Mouse (Mus musculus) lung, postnatal 0 days (tissue): ENCODE data around the gene Txndc8. TPM values are rescaled to one million over a fixed set of nuclear protein-coding genes. Genes with fewer than 3 reads are reported as not detected.
A peak's percentile ranks its signal among the peaks of the same experiment; 100 is the strongest.

Experiments used
- ATAC-seq: fragments of 200-750 bp; cut with Nextera tagmentation; 2 replicates; pipeline ENCODE4 v1.8.0; 2017; ENCODE audit warnings: moderate library complexity
- DNase-seq: peaks from one replicate; pipeline ENCODE4 v3.0.0-alpha.2; 2016; ENCODE audit warnings: low spot score
- H3K27ac ChIP-seq: fragments of 300-500 bp; sonication (generic); 2 replicates; pipeline ENCODE4 v1.5.1; 2014; ENCODE audit warnings: antibody characterized with exemption, mild to moderate bottlenecking, low read length, mixed read lengths
- H3K27me3 ChIP-seq: fragments of 300-500 bp; sonication (generic); replicated peaks from 2 replicates; pipeline ENCODE4 v1.6.1; 2014; ENCODE audit warnings: low read length, mixed read lengths; ENCODE audit not compliant: insufficient read depth
- H3K36me3 ChIP-seq: fragments of 300-500 bp; sonication (generic); 2 replicates; pipeline ENCODE4 v1.6.1; 2014; ENCODE audit warnings: low read length, mixed read lengths; ENCODE audit not compliant: insufficient read depth
- H3K4me1 ChIP-seq: fragments of 300-500 bp; sonication (generic); 2 replicates; pipeline ENCODE4 v1.6.1; 2014; ENCODE audit warnings: antibody characterized with exemption, low read depth, low read length, mixed read lengths; ENCODE audit not compliant: insufficient read depth
- H3K4me2 ChIP-seq: fragments of 300-500 bp; sonication (generic); replicated peaks from 2 replicates; pipeline ENCODE4 v1.6.1; 2014; ENCODE audit warnings: low read depth, mild to moderate bottlenecking, low read length, moderate library complexity, mixed read lengths
- H3K4me3 ChIP-seq: fragments of 300-500 bp; sonication (generic); 2 replicates; pipeline ENCODE4 v1.5.1; 2014; ENCODE audit warnings: low read depth, low read length
- H3K9ac ChIP-seq: fragments of 300-500 bp; sonication (generic); replicated peaks from 2 replicates; pipeline ENCODE4 v1.6.1; 2014; ENCODE audit warnings: low read depth, mild to moderate bottlenecking
- H3K9me3 ChIP-seq: fragments of 300-500 bp; sonication (generic); 2 replicates; pipeline ENCODE4 v1.6.1; 2016; ENCODE audit warnings: low read length, mixed read lengths
- CTCF ChIP-seq: IDR thresholded peaks from 2 replicates; pipeline ENCODE4 v1.5.1; 2016; ENCODE audit warnings: antibody characterized with exemption, mild to moderate bottlenecking
- EP300 ChIP-seq: IDR thresholded peaks from 2 replicates; pipeline ENCODE4 v1.6.1; 2016; ENCODE audit warnings: antibody characterized with exemption, mild to moderate bottlenecking, control low read depth
- WGBS: fragments of 180-500 bp; shearing (Covaris S2); extraction: QIAGEN DNeasy Blood & Tissue Kit; methylation state at CpG from one replicate; pipeline ENCODE4 v1.1.7; 2014; 5-methylcytosine and 5-hydroxymethylcytosine counted together
- polyA plus RNA-seq: library from polyadenylated mRNA; unstranded; fragments of >200 nt; fragmentation: Nextera tagmentation; extraction: Ambion mirVana; gene quantifications from 2 replicates; pipeline ENCODE4 v1.2.1, GENCODE M21; 2015

The Txndc8 gene
- polyA plus RNA-seq = not detected in 2 replicates

- H3K4me2 ChIP-seq = no peak within 1 kb of the TSS
- no peak within 1 kb of the TSS for H3K9ac ChIP-seq
- H3K9me3 ChIP-seq = no peaks in the 10 kb centered on the region
- H3K27ac ChIP-seq = no peak within 1 kb of the TSS
- no peaks in the 10 kb centered on the region for H3K27me3 ChIP-seq
- TF ChIP-seq EP300 (no peak), CTCF (no peak)
- WGBS = 83% methylated on average over 5 of the region's 5 CpGs
- no peaks in the 10 kb centered on the region for H3K36me3 ChIP-seq
- H3K4me1 ChIP-seq = no peaks in the 10 kb centered on the region
- DNase-seq (no peak), ATAC-seq (no peak)
- H3K4me3 ChIP-seq = no peak within 1 kb of the TSS
Observed at GRCm38 (mm10) chr4:58009024-58009423, at the start of gene Txndc8. TSS of gene Txndc8 (minus strand) at chr4:58009124.

- Histone ChIP-seq H3K27ac (no peak overlapping the region), H3K4me2 (no peak overlapping the region), H3K4me3 (no peak overlapping the region), H3K36me3 (no peaks in the 10 kb centered on the region), H3K4me1 (no peaks in the 10 kb centered on the region), H3K9ac (no peak overlapping the region), H3K27me3 (no peaks in the 10 kb centered on the region), H3K9me3 (no peaks in the 10 kb centered on the region)
- DNase-seq = peak; percentile 27
- no peak for ATAC-seq
- TF ChIP-seq CTCF = no peak
- no peak for TF ChIP-seq EP300
Observed at GRCm38 (mm10) chr4:58055653-58056052, 46.7 kb upstream of the Txndc8 start.

- H3K36me3 ChIP-seq = no peaks in the 10 kb centered on the region
- no peak overlapping the region for H3K4me3 ChIP-seq
- TF ChIP-seq EP300 (no peak), CTCF (no peak)
- ATAC-seq (no peak), DNase-seq (no peak)
- H3K27ac ChIP-seq = no peak overlapping the region
- H3K27me3 ChIP-seq = no peaks in the 10 kb centered on the region
- no peak overlapping the region for H3K9ac ChIP-seq
- H3K4me2 ChIP-seq = no peak overlapping the region
- no peaks in the 10 kb centered on the region for H3K4me1 ChIP-seq
- whole genome bisulfite sequencing = 67% methylated on average over 5 of the region's 5 CpGs
- H3K9me3 ChIP-seq = no peaks in the 10 kb centered on the region
Observed at GRCm38 (mm10) chr4:58054441-58054840, 45.5 kb upstream of the Txndc8 start.

GRCm38 (mm10) chr4:58050746-58051145 is 41.8 kb upstream of the Txndc8 start:
- ATAC-seq = no peak
- Histone ChIP-seq H3K36me3 (no peaks in the 10 kb centered on the region), H3K9ac (no peak overlapping the region), H3K4me2 (no peak overlapping the region), H3K4me1 (no peaks in the 10 kb centered on the region), H3K27ac (no peak overlapping the region), H3K27me3 (no peaks in the 10 kb centered on the region), H3K9me3 (no peaks in the 10 kb centered on the region), H3K4me3 (no peak overlapping the region)
- no peak for TF ChIP-seq CTCF
- no peak for TF ChIP-seq EP300
- WGBS = 55% methylated on average over 8 of the region's 8 CpGs
- no peak for DNase-seq

GRCm38 (mm10) chr4:58050276-58050675 is 41.4 kb upstream of the Txndc8 start:
- ATAC-seq (no peak), DNase-seq (no peak)
- no peak overlapping the region for H3K9ac ChIP-seq
- no peak overlapping the region for H3K4me3 ChIP-seq
- TF ChIP-seq EP300 = no peak
- H3K9me3 ChIP-seq = no peaks in the 10 kb centered on the region
- no peaks in the 10 kb centered on the region for H3K36me3 ChIP-seq
- no peaks in the 10 kb centered on the region for H3K4me1 ChIP-seq
- no peaks in the 10 kb centered on the region for H3K27me3 ChIP-seq
- H3K27ac ChIP-seq = no peak overlapping the region
- 65% methylated on average over 8 of the region's 8 CpGs for WGBS
- no peak overlapping the region for H3K4me2 ChIP-seq

- H3K4me1 ChIP-seq = no peaks in the 10 kb centered on the region
- WGBS = 83% methylated on average over 6 of the region's 6 CpGs
- H3K4me3 ChIP-seq = no peak overlapping the region
- no peak for TF ChIP-seq EP300
- TF ChIP-seq CTCF = no peak
- H3K9ac ChIP-seq = no peak overlapping the region
- no peak for ATAC-seq
- H3K27ac ChIP-seq = no peak overlapping the region
- no peak for DNase-seq
- no peaks in the 10 kb centered on the region for H3K27me3 ChIP-seq
- H3K9me3 ChIP-seq = no peaks in the 10 kb centered on the region
- no peak overlapping the region for H3K4me2 ChIP-seq
- H3K36me3 ChIP-seq = no peaks in the 10 kb centered on the region
Observed at GRCm38 (mm10) chr4:58044833-58045232, 35.9 kb upstream of the Txndc8 start.

GRCm38 (mm10) chr4:58044356-58044755 is 35.4 kb upstream of the Txndc8 start:
- no peak for ATAC-seq
- Histone ChIP-seq H3K27ac (no peak overlapping the region), H3K9me3 (no peaks in the 10 kb centered on the region), H3K9ac (no peak overlapping the region), H3K27me3 (no peaks in the 10 kb centered on the region), H3K4me1 (0 out of 2 replicates have a peak, but pooled peaks cover 2% of the 10 kb centered on the region), H3K4me3 (no peak overlapping the region), H3K36me3 (no peaks in the 10 kb centered on the region), H3K4me2 (no peak overlapping the region)
- TF ChIP-seq CTCF (no peak), EP300 (no peak)
- 96% methylated on average over 3 of the region's 3 CpGs for WGBS
- no peak for DNase-seq
